Mouse (Mus musculus): ENCODE measurements around the gene Trabd2b. TPM values are rescaled to one million over a fixed set of nuclear protein-coding genes. Genes with fewer than 3 reads are reported as not detected.

Trabd2b gene
- polyA plus RNA-seq, 1 experiment, result 0.78 TPM

DNA sequence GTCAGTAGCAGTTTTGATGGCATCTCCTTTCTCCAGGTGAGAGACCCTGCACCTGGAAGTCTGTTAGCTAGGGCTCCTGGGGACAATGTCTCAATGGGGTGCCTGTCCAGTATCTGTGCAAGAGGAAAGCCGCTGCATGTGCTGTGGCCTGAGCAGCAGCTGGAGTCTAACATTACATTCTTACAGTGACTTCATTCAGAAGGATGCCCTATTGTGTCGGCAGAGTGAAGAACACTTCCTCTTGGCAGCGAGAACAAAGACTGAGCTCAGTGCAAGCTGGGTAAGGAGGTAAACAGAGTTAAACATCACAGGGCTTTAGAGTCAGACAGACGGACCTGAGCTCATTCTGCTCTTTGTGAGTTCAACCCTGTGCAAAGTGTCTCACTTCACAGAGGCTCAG is 218.8 kb downstream of the Trabd2b start:
- DNase-seq (ENCODE audit: low read depth, low spot score), result no peak

GRCm38 (mm10) chr4:114625920-114626319 is 219.4 kb downstream of the Trabd2b start:
- DNase-seq (ENCODE audit: low read depth, low spot score), result no peak
- 28% methylated on average over 3 of the region's 3 CpGs for WGBS

More for the DNA sequence above, 218.8 kb downstream of the Trabd2b start:
- WGBS, result 14% methylated on average over 4 of the region's 4 CpGs

DNA sequence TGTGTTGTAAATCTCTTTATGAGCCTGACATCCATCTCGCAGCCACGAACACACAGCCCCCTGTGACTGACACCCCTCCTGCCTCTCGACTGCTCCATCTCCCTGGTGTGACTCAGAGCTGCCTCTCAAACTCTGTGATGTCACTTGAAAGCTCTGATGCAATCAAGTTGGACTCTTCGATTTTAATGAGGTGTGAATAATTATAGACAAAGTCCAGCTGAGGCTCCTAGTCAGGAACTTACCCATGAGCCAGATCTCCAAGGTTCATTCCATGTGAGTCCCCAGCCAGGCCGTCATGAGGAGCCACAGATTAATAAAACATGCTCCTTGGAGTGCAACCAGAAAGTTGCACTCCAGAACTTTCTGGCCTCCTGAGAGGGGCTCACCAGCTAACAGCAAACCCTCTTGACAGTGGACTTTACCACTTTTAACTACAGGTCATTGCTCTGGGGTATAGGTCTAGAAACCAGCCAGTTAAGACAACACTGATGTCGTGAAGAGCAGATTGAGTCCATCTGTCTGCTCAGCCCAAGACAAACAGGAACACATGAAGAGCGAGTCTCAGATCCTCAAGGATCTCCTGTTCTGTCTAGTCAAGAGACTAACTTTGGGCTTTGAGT is 221.3 kb downstream of the Trabd2b start:
- no peak for DNase-seq (ENCODE audit: low read depth, low spot score)
- 48% methylated on average over 7 of the region's 7 CpGs for WGBS

GRCm38 (mm10) chr4:114635889-114636288 is 229.4 kb downstream of the Trabd2b start:
- 21% methylated on average over 5 of the region's 5 CpGs for WGBS
- no peak for DNase-seq (ENCODE audit: low read depth, low spot score)

- WGBS, result 96% methylated on average over 1 of the region's 1 CpGs
- no peak for DNase-seq (ENCODE audit: low read depth, low spot score)
These were observed 229.8 kb downstream of the Trabd2b start for GRCm38 (mm10) chr4:114636324-114636723.

DNA sequence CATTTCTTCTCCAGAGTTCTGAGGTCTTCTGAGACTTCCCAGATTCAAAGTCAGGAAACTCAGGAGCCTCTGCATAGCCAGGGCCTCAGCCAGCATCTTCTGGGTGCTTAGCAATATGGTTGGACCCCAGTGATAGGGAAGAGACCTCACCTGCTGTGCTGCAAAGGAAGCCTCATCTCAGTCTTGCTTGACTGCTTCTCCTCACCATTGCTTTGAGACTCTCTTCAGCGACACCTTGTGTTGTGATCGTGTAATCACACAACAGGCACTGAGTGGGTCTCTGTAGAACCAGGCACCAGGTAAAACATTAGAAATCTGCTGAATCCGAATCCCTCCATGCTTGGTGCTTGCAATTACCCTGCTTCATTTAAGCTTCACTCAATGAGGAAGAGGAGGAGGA is 230.6 kb downstream of the Trabd2b start:
- WGBS, result 16% methylated on average over 3 of the region's 3 CpGs
- no peak for DNase-seq (ENCODE audit: low read depth, low spot score)

GRCm38 (mm10) chr4:114642469-114642868 is 235.9 kb downstream of the Trabd2b start:
- 89% methylated on average over 4 of the region's 4 CpGs for WGBS
- no peak for DNase-seq (ENCODE audit: low read depth, low spot score)

DNA sequence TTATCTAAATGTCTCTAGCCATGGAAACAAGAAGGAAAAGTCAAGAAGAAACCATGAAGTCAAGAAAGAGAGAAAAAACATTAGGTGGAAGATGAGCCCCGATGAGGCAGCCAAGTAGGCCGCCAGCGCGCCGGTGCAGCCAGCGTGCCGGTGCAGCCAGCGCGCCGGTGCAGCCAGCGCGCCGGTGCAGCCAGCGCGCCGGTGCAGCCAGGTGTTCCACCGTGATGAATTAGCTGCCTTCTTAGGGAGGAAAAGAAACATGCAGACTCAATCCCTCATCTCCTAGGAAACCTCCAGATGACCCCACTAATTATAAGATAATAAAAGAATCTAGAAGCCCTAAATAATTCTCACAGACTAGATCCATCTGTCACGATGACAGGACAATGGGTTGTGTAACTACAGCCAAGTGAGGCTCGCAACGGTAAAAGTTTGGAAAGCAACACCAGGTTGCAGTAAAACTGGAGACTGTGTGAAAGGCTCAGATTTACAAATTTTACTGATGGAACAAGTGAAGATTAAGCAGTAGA is 237.2 kb downstream of the Trabd2b start:
- WGBS, result 40% methylated on average over 20 of the region's 20 CpGs
- DNase-seq (ENCODE audit: low read depth, low spot score), result no peak

GRCm38 (mm10) chr4:114645341-114645740 is 238.8 kb downstream of the Trabd2b start:
- DNase-seq (ENCODE audit: low read depth, low spot score), result no peak

GRCm38 (mm10) chr4:114646825-114647681 is 240.5 kb downstream of the Trabd2b start:
- WGBS, result 22% methylated on average over 13 of the region's 13 CpGs

DNA sequence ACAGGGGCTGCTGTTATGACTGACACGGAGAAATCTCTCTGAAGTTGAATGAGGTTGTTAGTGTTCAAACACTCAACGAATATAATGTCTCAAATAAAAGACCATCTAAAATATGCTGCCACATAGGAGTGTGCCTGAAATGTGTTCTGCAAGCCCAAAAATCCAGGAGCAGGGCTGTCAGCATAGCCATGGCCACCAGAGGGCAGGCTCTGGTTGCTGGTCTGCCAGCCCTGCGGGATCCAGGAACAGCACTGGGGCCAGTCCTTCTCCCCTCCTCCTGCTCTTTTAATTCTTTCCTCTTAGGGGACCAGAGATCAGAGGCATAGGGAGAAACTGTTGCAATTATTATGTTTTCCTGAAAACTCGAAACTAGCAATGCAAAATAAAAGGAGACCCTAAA is 241.2 kb downstream of the Trabd2b start:
- no peak for DNase-seq (ENCODE audit: low read depth, low spot score)
- WGBS, result 4% methylated on average over 4 of the region's 4 CpGs

More at GRCm38 (mm10) chr4:114646825-114647681, 240.5 kb downstream of the Trabd2b start:
- DNase-seq (ENCODE audit: low read depth, low spot score), result no peak

DNA sequence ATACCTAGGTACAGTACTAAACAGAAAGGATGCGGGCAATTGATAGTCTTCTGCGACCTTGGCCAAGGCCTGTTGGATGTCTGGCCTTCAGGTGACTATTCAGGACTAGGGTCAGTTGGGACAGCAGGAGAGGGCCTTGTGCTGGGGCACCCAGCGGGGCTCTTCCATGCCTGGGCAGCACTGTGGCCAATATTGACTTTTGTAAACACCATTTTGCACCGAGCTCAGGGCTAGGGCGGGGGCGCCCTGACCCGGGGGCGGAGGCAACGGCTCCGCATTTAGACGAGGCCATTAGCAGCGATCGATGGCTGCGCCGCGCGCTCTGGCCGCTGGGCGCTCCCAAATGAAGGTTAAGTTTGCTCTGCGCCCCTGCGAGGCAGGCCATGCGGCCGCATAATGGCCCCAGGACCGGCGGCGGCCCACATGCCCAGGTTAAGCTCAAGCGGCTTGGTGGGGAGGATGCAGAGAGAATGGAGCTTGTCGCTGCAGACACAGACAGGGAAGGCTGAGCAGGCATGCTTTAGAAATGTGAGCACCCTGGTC is 242.1 kb downstream of the Trabd2b start:
- no peak for DNase-seq (ENCODE audit: low read depth, low spot score)
- 31% methylated on average over 28 of the region's 28 CpGs for WGBS

- no peak for DNase-seq (ENCODE audit: low read depth, low spot score)
- WGBS, result 37% methylated on average over 6 of the region's 6 CpGs
These were observed 244.0 kb downstream of the Trabd2b start for GRCm38 (mm10) chr4:114650551-114650950.

DNA sequence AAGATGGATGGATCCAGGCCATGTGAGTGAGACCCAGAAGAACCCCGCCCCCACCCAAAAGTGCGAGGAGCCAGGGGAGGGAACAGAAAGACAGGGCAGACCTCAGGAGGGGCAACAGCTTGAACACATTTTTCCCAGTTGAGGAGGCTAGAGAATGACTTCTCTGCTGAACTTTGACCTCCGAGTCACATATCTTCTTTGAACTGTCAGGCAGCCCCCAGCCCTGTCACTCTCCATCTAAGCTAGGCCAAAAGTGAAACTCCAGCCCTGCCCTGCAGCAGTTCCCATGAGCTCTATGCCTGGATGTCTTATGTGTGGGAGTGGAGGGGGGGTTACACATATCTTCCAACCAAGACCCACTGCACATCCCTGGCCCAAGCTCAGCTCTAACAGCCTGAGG is 244.5 kb downstream of the Trabd2b start:
- 77% methylated on average over 3 of the region's 3 CpGs for WGBS
- DNase-seq (ENCODE audit: low read depth, low spot score), result no peak

GRCm38 (mm10) chr4:114651606-114652005 is 245.1 kb downstream of the Trabd2b start:
- DNase-seq (ENCODE audit: low read depth, low spot score), result no peak
- WGBS, result 64% methylated on average over 5 of the region's 5 CpGs

GRCm38 (mm10) chr4:114652400-114652799 is 245.9 kb downstream of the Trabd2b start:
- no peak for DNase-seq (ENCODE audit: low read depth, low spot score)
- WGBS, result 45% methylated on average over 4 of the region's 4 CpGs

- no peak for DNase-seq (ENCODE audit: low read depth, low spot score)
- WGBS, result 82% methylated on average over 2 of the region's 2 CpGs
These were observed 251.4 kb downstream of the Trabd2b start for GRCm38 (mm10) chr4:114657933-114658332.

DNA sequence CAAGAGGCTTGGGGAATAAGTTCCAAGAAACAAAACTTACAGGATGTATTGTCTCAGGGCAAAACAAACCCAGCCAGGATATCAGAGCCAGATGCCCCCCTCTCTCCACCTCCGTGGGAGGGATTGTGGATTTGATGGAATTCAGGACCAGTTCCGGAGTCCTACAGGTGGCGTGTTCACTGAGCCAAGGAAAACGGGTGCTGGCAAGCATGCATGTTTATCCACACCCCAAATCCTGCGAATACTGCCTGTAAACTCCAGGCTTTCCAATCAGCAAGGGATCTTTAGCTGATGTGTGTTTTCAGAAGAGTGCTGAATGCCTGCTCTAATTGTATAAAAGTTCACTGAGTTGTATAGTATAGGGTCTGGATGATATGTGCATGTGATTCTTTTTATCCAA is 253.4 kb downstream of the Trabd2b start:
- no peak for DNase-seq (ENCODE audit: low read depth, low spot score)
- 31% methylated on average over 5 of the region's 5 CpGs for WGBS

- no peak for DNase-seq (ENCODE audit: low read depth, low spot score)
- whole genome bisulfite sequencing, result 75% methylated on average over 9 of the region's 9 CpGs
These were observed 257.8 kb downstream of the Trabd2b start for GRCm38 (mm10) chr4:114664063-114665036.
